ENCODE assay signal across 13 mouse cellular contexts in the genomic region with DNA sequence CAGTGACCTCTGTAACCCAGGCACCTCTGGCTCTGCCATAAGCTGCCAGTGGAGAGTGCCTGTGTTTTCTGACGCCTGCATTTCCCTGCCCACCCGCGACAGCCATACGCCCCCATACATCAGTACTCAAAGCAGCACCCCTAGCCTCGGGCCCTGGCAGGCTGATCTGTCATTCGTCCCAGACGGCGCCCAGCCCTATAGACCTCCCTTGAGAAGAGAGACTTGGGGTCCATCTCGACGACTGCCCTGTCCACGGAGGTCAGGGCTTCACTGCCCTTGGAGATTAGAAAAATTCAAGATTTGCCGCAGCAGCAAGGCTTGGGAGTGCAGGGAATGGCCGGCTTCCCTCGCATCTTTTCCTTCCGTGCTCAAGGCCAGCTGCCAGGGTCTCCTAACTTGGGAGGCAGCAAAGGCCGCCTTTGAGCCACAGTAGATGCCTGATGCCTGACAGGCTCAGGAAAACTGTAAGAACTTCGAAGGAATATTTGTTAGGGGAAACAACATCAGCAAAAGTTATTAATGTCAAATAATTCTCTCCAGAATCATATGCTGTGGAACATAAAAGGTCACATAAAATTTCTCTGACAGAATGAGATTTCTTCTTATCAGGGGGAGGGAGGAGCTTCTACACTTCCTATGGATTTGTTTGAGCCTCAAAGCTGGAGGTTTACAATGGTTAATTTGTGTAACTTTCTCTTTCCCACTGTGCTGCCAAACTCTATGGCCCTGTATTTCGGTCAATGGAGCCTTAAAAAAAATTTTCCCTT. TPM values are rescaled to one million over a fixed set of nuclear protein-coding genes. Genes with fewer than 3 reads are reported as not detected.
DNase-seq lines count a peak whose midpoint lies in the region; ATAC-seq lines count a peak whose summit lies in the region.
"Had no signal": no experiment of that assay in that cellular context is flagged by ENCODE, and none has a peak within 500 bp of the region (broad histone marks: within the 10 kb centered on the region; RNA-seq: fewer than 3 reads in every experiment).

No protein-coding gene starts in this region.

- H3K27ac ChIP-seq in forebrain, embryonic 14.5 days (ENCODE audit: low read depth, low read length): peak overlapping the region; percentile 81
- no peak overlapping the region for H3K27ac ChIP-seq in limb, embryonic 13.5 days
- H3K27ac ChIP-seq: embryonic facial prominence, embryonic 15.5 days had no signal

- no peaks in the 10 kb centered on the region for H3K9me3 ChIP-seq in forebrain, embryonic 14.5 days (replicated peaks; ENCODE audit: control insufficient read depth, low read length)
- no peaks in the 10 kb centered on the region for H3K9me3 ChIP-seq in limb, embryonic 13.5 days
- H3K9me3 ChIP-seq: embryonic facial prominence, embryonic 15.5 days had no signal

- H3K4me1 ChIP-seq in forebrain, embryonic 14.5 days (ENCODE audit: control insufficient read depth, insufficient read depth, low read length): peaks cover 24% of the 10 kb centered on the region
- H3K4me1 ChIP-seq in limb, embryonic 13.5 days: peaks cover 21% of the 10 kb centered on the region; the same call in 1 of the 2 replicates

- H3K27me3 ChIP-seq in forebrain, embryonic 14.5 days (replicated peaks; ENCODE audit: control insufficient read depth, insufficient read depth, low read length): no peaks in the 10 kb centered on the region
- H3K27me3 ChIP-seq in limb, embryonic 13.5 days: peaks cover 86% of the 10 kb centered on the region

- H3K4me2 ChIP-seq in forebrain, embryonic 14.5 days (ENCODE audit: low read length): peak overlapping the region; percentile 99
- peak overlapping the region; percentile 14; the same call in 1 of the 2 replicates for H3K4me2 ChIP-seq in limb, embryonic 13.5 days (replicated peaks)
- H3K4me2 ChIP-seq: embryonic facial prominence, embryonic 15.5 days; liver, embryonic 11.5 days had no signal

- intact Hi-C loops in left cerebral cortex, postnatal 4 days (cut with DNase I): loop anchor here (5.0 kb wide), 1 partner anchor 1737 kb away; no protein-coding TSS in a partner anchor
- intact Hi-C loops in left cerebral cortex, postnatal 25 days (cut with DNase I): loop anchor here (10.0 kb wide), 1 partner anchor 1735 kb away; no protein-coding TSS in a partner anchor

- H3K36me3 ChIP-seq in forebrain, embryonic 14.5 days (ENCODE audit: control insufficient read depth, insufficient read depth, low read length): no peaks in the 10 kb centered on the region
- no peaks in the 10 kb centered on the region for H3K36me3 ChIP-seq in limb, embryonic 13.5 days
- H3K36me3 ChIP-seq: embryonic facial prominence, embryonic 15.5 days had no signal

- H3K9ac ChIP-seq in forebrain, embryonic 14.5 days (ENCODE audit: low read length): peak overlapping the region; percentile 62
- H3K9ac ChIP-seq in limb, embryonic 13.5 days: no peak overlapping the region
- H3K9ac ChIP-seq: embryonic facial prominence, embryonic 15.5 days had no signal

- peak overlapping the region; percentile 89 for H3K4me3 ChIP-seq in forebrain, embryonic 14.5 days (ENCODE audit: low read depth, low read length)
- H3K4me3 ChIP-seq in limb, embryonic 13.5 days: no peak overlapping the region
- H3K4me3 ChIP-seq: embryonic facial prominence, embryonic 15.5 days had no signal

- peak; percentile 33 for DNase-seq in left cerebral cortex, postnatal 4 days
- no peak for DNase-seq in left cerebral cortex, postnatal 25 days (ENCODE audit: low spot score in 2 of 2)
- DNase-seq in forebrain, embryonic 14.5 days (ENCODE audit: low spot score): peak; percentile 36
- DNase-seq in urinary bladder, adult 2 months (ENCODE audit: low spot score): no peak
- DNase-seq in spleen, postnatal 10 days (ENCODE audit: low spot score in 2 of 2): no peak
- no peak for DNase-seq in cerebellum, postnatal 25 days
- DNase-seq: gastrocnemius, postnatal 10 days had no signal

- no peak for ATAC-seq in forebrain, embryonic 14.5 days
- no peak for ATAC-seq in limb, embryonic 13.5 days (ENCODE audit: low FRiP score, low read depth)
- ATAC-seq in neutrophil, adult 5-6 weeks (ENCODE audit: extremely low read depth, insufficient number of reproducible peaks, low FRiP score, poor library complexity, severe bottlenecking): peak; percentile 13; the same call in 1 of the 2 replicates

- 7% methylated on average over 18 of the region's 18 CpGs for WGBS in forebrain, embryonic 14.5 days
- 3% methylated on average over 18 of the region's 18 CpGs for WGBS in limb, embryonic 13.5 days

RNA-seq across cellular contexts. Expression of a gene that starts 7.9 kb away (rescaled TPM):
- 10 to 100 TPM; 50.0 to 68.6 TPM for total RNA-seq in left cerebral cortex, postnatal 4 days (2021)
- 10 to 100 TPM; 26.3 to 27.8 TPM for total RNA-seq in left cerebral cortex, postnatal 25 days (2021)
- polyA plus RNA-seq in forebrain, embryonic 14.5 days (2014; fragmentation: Nextera tagmentation; extraction: Ambion mirVana): 22.3 and 36.2 TPM in 2 replicates
- polyA plus RNA-seq in limb, embryonic 13.5 days (2015; fragmentation: Nextera tagmentation; extraction: Ambion mirVana): 0.37 and 0.38 TPM in 2 replicates
- not detected in 2 replicates for total RNA-seq in neutrophil, adult 5-6 weeks (2017)
- polyA plus RNA-seq in urinary bladder, adult 2 months (2012; rRNA removed): 0.01 TPM in 2 replicates
- total RNA-seq: hematopoietic stem cell, adult 5-6 weeks; megakaryocyte, adult 5-6 weeks had no signal

Comparison
In these comparisons a context has a peak if more than half of its experiments do, and no peak if none do; other contexts are left out.
1. DNase-seq: peak in left cerebral cortex, postnatal 4 days (single experiment) and forebrain, embryonic 14.5 days (single experiment); none in left cerebral cortex, postnatal 25 days (0 of 2), urinary bladder, adult 2 months (single experiment), spleen, postnatal 10 days (0 of 2) and cerebellum, postnatal 25 days (0 of 2).
2. RNA of a gene that starts 7.9 kb away (total RNA-seq): 50.0 to 68.6 TPM in left cerebral cortex, postnatal 4 days and 26.3 to 27.8 TPM in left cerebral cortex, postnatal 25 days; not detected in neutrophil, adult 5-6 weeks; every median in the first group is over 10 times any median in the second.